Mouse (Mus musculus): Measurements from ENCODE around the gene Grb2.
A peak's percentile ranks its signal among the peaks of the same experiment; 100 is the strongest.
"Not testable (repeated sequence)": the region's sequence is repeated elsewhere in the genome, so short reads cannot be mapped to it uniquely, and the experiment has no call there.

Grb2 gene

DNA sequence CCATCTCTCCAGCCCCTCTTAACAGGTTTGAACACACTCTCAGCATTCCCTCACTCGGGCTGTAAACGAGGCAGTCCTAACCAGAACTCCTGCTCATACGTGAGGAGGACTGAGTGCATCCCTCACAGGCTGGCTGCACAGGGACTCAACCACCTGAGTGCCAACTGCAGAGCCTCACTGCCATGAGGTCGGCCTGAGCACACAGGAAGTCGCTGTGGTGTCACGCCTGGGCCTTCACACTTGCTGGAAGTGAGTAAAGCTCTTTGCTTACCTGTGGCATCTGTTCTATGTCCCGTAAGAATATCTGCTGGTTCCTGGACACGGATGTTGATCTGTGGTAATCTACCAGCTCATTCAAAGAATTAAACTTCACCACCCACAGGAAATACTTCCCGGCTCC, 62.0 kb downstream of the Grb2 start:
- no peak for DNase-seq (ENCODE audit: low spot score in 2 of 2)

DNA sequence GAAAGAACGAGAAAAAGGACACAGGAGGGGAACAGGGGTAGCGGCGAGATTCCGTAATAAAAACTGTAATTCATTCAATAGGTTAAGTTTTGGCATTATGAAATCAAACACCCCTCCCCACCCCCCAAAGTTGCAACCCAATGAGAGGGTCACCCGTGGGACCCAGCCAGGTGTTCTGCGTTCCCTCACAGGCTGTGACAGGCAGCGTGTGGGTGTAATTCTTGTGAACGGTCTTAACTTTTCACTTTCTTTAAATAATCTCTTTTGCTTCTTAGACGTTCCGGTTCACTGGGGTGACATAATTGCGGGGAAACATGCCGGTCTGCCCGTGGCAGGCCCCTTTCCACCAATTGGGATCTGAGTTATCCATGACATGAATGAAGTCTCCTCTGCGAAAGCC, 62.9 kb downstream of the Grb2 start:
- not testable (repeated sequence) for DNase-seq (ENCODE audit: low spot score in 2 of 2)

DNA sequence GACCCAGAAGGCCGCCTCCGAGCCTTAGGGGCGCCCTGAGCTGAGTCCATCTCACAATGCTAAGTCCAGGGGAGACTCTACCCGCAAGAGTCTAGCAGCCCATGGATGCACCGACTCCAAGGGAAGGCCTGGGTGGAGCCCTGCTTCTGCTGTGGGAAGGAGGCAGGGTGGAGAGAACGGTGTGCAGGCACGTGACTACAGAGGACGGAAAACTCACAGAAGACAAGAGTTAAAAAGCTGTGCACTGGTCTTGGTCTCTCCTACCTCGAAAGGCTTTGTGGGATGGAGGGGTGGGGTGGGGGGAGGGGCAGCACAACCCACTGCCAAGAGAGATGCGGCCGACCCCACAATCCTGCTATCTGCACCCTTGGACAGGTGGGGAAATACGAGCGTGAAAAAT, 64.1 kb downstream of the Grb2 start:
- no peak for DNase-seq (ENCODE audit: low spot score in 2 of 2)

DNA sequence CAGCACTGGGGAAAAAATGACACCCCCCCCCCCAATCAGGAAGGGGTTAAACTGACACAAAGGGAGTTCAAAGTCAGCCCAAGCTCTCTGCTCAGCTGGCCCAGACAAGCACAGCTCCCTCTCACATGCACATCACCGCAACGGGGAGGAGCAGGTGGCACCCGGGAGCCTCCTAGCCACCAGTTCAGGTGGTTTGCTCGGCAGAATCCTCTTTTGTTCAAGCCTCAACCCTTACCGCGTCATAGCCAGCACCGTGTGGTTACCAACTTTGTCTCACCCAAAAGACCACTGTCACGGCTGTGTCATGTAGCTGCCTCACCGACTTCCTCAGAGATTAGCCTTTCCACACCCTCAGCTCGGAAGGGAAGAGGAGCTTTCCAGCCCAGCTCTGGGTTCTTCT, 65.1 kb downstream of the Grb2 start:
- no peak for DNase-seq (ENCODE audit: low spot score in 2 of 2)

DNA sequence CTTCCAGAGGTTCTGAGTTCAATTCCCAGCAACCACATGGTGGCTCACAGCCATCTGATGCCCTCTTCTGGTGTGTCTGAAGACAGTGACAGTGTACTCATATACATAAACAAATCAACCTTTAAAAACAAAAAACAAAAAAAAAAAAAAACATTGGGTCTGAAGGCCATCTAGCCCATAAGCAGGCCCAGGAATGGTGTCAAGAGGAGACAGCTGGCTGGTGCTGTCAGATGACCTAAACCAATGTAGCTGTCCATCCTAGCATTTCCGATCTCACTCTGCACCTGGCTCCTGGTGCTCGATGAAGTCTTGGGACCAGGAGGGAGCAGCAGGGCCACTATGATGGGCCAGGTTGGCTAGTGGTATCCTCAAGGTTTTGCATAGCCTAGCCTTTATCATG, 65.7 kb downstream of the Grb2 start:
- DNase-seq (ENCODE audit: low spot score in 2 of 2): no peak

DNA sequence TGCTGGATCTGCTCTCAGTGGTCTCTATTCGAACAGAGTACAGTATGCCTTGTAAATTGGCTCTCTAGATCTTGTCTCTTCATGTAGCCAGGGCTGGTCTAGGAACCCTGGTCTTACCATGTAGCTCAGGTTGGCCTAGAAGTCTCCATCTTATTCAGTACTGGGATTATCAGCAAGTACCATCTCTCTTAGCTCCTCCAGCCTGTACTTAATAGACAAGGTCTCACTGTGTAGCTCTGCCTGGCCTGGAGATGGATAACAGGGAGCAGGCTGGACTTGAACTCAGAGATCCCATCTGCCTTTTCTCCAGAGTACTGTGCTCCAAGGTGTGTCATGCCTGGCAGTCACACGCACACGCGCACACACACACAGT, 66.7 kb downstream of the Grb2 start:
- DNase-seq (ENCODE audit: low spot score in 2 of 2): no peak

DNA sequence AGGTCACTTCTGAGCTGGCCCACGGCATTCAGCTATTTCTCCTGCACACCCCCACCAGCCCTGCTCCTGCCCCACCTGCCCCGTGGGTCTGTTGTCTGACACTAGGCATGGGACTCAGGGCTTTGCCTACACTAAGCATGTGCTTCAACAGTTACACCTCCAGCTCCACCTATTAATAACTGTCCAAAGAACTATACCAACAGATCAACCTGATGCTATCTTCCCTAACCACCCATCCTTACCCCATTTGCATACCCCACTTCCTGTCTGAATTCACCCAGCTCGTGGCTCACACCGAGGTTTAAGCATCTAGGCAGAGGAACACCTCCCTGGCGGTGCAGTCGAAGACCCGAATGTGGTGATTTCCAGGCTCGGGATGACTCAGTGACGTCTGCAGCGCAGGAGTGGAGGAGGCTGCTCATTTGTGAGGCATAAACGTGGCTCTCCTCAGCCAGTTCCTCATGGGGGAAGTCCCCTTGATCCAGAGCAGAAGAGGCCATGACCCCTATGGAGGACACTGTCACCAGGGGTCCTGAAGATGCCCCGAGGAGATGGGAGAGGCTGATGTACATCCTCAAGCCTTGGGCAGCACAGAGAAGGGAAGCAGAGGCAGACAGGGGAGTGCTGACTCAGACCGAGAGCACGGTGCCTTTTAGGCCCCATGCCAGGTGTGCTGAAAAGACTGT, 67.3 kb downstream of the Grb2 start:
- DNase-seq (ENCODE audit: low spot score in 2 of 2): no peak

DNA sequence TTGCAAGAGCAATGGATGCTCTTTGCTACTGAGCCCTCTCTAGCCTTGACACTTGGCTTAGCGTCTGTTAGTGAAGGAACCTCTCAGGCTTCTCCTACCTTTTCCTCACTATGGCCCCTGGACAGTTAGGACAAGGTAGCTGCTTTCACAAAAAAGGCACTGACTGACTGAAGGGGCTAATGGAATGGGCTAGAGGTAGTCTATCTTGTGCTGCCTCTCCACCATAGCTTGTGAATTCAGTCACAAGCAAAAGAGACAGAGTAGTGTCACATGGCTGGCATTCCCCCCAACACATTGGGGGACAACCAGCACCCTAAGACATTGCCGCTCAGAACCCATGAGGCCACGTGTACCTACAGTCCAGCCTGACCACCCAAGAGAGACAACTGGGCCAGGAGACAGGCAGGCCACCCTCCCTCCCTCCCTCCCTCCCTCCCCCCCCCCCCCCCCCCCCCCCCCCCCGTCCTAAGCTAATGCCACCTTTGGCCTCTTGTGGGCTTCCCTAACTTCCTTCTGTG, 68.0 kb downstream of the Grb2 start:
- no peak for DNase-seq (ENCODE audit: low spot score in 2 of 2)

DNA sequence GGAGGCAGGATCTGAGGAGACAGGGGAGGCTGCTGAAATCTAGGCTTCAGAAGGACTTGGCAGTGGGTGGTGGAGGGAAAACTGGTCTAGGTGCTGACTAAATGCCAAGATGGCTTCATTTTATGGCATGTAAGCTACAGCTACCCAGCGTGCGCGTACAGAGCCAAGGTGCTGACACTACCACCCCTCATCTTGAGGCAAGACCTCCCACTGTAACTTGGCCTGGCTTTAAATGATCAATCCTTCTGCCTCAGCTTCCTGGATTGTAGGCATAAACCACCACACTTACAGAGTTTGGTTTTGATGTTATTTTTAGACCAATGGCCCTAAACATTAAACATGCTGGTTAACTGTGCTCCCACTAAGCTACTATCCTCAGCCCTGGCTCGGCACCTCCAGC, 68.9 kb downstream of the Grb2 start:
- no peak for DNase-seq (ENCODE audit: low spot score in 2 of 2)

DNA sequence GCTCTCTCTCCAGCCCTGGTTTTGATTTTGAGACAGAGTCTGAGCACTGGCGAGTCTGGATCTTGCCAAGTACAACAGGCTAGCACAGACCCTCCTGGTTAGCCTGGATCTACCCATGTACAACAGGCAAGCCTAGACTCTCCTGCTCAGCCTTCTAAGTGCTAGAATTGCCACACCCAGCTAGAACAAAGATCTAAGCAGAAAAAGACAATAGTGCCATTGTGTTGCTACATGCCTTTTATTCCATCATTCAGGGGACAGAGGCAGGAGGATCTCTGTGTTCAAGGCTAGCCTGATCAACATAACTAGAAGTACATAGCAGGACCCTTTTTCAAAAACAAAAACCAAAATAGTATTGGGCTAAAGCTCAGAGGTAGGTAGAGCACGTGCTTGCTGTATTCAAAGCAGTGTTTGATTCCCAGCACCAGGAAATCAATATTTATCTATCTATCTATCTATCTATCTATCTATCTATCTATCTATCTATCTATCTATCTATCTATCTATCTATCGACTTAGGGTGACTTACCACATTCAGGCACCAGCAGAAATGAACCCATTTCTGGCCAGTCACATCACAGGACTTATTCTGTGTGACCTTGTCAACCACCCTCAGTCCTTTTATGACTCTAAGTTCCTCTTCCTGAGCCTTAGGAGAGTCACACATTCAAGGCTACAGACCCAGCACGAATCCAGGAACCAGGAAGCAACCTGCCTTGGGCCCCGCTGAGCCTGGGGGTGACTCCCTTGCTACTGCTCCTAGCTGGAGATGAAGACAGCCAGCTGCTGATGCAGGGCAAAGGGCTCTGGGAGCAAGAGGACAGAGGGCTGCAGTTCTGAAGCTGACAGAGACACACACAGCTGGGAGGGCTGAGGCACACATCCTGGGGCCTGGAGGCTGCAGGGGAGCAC, 69.6 kb downstream of the Grb2 start:
- DNase-seq (ENCODE audit: low spot score in 2 of 2): no peak

DNA sequence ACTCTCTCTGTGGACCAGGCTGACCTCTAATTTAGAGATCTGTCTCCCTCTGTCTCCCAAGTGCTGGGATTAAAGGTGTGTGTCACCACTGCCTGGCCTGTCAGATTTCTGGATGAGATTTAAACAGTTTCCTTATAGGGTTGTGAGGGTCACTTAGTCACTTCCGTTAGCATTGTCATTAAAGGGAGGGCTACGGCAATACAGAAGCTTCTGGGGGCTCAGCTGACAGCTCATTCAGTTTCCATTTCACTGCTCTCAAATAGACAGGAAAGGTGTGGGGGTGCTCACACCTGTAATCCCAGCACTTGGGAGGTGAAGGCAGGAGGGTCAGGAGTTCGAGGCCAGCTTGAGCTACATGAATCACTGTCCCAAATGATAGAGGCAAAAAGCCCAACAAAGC, 71.4 kb downstream of the Grb2 start:
- no peak for DNase-seq (ENCODE audit: low spot score in 2 of 2)

DNA sequence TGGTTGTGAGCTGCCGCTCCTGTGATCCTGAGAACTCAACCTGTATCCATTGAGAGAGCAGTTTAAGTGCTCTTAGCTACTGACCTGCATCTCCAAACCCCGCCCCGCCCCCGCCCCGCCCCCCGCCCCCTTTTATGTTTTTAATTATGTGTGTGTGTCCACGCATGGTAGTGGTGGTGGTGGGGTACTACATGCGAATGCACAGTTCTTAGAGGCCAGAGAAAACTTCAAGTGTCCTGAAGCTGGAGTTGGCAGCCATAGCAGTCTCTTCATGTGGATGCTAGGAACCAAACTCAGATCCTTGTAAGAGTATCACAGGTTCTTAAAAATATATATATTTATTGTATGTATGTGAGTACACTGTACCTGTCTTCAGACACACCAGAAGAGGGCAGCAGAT, 72.9 kb downstream of the Grb2 start:
- DNase-seq (ENCODE audit: low spot score in 2 of 2): no peak

DNA sequence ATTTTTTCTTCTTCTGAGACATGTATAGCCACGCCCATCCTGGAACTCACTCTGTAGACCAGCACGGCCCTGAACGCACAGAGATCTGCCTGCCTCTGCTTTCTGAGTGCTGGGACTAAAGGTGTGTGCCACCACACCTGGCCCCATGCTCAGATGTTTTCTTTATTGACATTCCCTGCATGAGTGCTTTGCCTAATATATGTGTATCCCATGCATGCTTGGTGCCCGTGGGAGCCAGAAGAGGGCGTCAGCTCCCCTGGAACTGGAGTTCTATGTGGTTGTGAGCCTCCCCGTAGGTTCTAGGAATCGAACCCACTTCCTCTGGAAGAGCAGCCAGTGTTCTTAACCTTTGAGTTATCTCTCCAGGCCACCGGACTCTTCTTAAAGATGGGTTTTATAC, 73.4 kb downstream of the Grb2 start:
- no peak for DNase-seq (ENCODE audit: low spot score in 2 of 2)

DNA sequence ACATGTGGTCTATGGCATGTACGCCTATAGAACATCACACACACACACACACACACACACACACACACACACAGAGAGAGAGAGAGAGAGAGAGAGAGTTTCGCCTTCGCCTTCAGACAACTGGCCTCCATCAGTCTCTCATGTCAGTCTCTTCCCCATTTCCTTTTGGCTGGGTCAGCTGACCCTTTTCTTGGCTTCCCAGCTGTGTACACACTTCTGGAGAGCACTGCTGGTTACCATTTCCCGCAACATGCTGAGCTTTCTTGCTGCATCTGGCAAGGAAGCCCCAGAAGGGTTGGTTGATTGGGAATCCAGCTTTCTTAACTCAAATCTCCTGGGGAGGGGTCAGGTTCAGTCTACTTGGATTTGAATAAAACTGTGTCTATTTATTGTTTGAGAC, 74.3 kb downstream of the Grb2 start:
- DNase-seq (ENCODE audit: low spot score in 2 of 2): no peak

DNA sequence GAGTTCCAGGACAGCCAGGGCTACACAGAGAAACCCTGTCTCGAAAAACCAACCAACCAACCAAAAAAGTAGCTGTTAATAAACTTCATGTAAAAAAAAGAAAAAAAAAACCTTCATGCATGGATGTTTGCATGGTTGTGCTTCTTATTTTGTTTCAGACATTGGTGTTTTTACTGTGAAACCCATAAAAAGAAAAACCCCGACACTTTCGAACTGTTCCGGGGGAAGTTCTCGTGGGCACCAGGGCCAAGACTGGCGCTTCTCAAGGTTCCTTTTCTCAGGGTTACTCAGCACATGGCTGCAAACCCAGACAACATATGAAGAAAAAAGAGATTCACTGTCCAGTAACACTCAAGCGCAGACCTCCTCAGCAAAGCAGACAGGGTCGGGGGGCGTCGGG, 75.5 kb downstream of the Grb2 start:
- no peak for DNase-seq (ENCODE audit: low spot score in 2 of 2)

DNA sequence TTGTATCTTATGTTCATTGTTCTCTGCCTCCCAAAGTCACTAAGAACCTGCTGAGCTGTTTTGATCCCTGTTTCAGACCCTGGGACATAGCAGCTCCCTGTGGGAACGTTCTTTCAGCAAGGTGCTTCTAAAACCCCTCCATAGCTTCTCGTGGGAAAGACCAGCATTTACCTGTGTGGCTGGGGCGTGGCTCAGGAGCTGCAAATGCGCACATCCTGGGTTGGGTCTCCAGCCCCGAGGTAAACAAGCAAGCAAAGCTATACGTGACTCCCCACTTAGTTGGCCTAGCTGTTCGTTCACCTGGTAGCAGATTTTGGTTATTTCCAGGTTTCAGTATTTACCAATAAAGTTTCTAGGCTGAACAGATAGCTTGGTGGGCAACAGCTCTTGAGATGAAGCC, 76.2 kb downstream of the Grb2 start:
- DNase-seq (ENCODE audit: low spot score in 2 of 2): no peak

DNA sequence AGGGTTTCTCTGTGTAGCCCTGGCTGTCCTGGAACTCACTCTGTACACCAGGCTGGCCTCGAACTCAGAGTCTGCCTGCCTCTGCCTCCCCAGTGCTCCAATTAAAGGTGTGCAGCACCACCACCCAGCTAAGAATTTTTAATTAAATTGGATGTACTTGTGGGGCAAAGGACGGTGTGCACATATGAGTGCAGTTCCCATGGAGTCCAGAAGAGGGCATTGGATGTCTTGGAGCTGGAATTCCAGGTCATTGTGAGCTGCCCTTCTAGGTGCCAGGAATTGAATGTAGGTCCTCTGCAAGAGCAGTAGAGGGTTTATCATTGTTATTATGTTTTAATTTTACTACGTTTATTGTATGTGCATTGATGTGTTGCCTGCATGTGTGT, 76.9 kb downstream of the Grb2 start:
- no peak for DNase-seq (ENCODE audit: low spot score in 2 of 2)

DNA sequence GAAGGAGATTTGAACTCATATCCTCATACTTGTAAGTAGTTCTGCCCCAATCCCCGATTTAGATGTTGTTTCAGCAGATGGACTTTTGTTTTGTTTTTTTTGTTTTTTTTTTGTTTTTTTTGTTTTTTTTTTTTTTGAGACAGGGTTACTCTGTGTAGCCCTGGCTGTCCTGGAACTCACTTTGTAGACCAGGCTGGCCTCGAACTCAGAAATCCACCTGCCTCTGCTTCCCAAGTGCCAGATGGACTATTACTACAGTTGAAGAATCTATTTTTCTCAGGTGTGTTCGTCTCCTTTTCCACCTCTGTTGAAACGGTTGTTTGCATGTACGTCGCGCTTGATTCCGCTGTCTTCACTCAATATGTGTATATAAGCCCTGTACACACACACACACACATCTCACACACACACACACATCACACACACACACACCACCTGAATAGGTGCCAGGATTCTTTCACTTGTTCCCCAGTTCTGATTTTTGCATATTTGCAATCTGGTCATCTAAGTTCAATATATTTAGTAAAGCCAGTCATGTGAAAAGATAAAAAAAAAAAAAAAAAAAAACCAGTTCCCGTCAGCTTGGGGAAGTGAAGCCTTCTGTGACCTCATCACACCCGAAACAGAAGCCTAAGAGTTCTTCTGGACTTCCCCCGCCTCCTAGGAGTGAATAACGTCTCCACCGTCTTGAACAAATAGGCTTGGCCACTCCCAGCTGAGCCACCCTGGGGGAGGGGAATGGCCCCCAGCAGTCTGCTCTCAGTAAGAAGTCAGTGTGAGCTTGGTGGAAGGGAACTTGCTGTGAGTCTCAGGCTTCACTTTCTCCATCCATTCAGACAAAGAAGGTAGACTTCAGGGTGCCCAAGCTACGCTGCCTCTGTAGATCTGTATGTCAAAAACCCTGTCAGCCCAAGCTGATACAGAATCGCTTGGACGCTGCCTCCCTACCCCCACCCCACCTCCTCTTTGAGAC, 77.6 kb downstream of the Grb2 start:
- DNase-seq (ENCODE audit: low spot score in 2 of 2): peak; percentile 53 to 68

DNA sequence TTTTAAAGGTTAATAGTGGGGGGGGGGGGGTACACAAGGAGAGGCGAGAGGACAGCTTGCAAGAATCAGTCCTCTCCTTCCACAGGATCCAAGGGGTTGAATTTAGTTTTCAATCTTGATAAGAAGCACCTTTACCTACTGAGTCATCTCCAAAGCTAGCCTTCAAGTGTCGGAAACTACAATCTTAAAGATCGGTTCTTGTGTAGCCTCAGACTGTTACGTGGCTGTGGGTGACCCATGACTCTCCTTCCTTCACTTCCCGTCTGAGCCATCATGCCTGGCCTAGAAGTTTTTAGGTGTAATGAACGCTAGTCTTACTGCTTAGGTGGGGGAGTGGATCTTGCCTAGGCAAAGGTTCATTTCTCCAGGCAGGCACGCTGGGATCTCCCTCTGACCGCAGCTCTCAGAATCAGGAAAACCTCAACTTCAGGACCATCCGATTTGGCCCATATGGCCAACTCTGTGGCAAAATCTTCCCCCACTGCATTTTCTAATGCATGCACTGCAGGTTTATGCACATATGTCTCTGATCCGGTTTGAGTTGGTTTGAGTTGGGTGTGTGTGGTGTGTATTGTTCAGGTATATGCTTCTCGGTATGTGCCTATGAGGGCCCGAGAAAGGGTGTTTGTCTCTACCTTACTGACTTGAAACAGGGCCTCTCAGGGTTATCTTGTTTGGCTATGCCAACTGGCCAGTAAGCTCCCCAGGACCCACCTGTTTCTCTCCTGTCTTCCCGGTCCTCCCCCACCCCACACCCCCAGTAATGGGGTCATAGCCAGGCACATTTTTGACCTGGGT, 78.5 kb downstream of the Grb2 start:
- no peak for DNase-seq (ENCODE audit: low spot score in 2 of 2)

DNA sequence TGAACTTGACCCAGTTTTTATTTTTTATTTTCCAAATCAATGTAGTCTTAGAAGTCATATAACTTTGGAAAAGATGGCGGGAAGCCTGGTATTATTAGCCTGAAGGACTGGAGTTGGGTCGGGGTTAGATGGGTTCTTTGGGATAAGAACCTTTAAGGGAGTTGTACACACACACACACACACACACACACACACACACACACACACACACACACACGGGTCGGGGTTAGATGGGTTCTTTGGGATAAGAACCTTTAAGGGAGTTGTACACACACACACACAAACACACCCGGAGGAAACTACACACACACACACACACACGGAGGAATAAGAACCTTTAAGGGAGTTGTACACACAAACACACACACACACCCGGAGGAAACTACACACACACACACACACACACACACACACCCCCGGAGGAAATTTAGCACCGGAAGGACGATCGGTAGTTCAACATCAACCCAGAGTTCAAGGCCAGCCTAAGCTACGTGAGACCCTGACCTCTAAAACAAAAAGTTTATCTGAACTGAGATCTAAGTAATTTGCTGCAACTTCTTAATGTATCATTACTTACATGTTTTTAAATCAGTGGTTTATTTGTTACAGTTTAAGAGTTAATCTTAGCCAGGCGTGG, 79.8 kb downstream of the Grb2 start:
- no peak for DNase-seq (ENCODE audit: low spot score in 2 of 2)

Measured in heart, adult 9 months (tissue).